In genomic region chr4:65420511-65420931, GRCm38 (mm10) we compare ENCODE assay signal across 9 mouse cellular contexts.
A peak's percentile ranks its signal among the peaks of the same experiment; 100 is the strongest.
DNase-seq lines count a peak whose midpoint lies in the region; ATAC-seq lines count a peak whose summit lies in the region.
"Had no signal": no experiment of that assay in that cellular context is flagged by ENCODE, and none has a peak within 500 bp of the region (broad histone marks: within the 10 kb centered on the region; RNA-seq: fewer than 3 reads in every experiment).

No protein-coding gene starts in this region.

- no peak overlapping the region for H3K4me3 ChIP-seq in neural tube, embryonic 15.5 days (replicated peaks)
- H3K4me3 ChIP-seq in embryonic facial prominence, embryonic 14.5 days (ENCODE audit: low read depth, low read length) = no peak overlapping the region
- no peak overlapping the region for H3K4me3 ChIP-seq in hindbrain, embryonic 15.5 days
- no peak overlapping the region for H3K4me3 ChIP-seq in liver, embryonic 16.5 days (ENCODE audit: low read depth, low read length)

- no peak; the same call in 1 of the 2 replicates for ATAC-seq in neural tube, embryonic 15.5 days (ENCODE audit: low FRiP score)
- ATAC-seq in embryonic facial prominence, embryonic 14.5 days (ENCODE audit: low read depth) = peak; percentile 86
- 0 out of 2 replicates have a peak, but pooled peaks have one; percentile 59 for ATAC-seq in hindbrain, embryonic 15.5 days (ENCODE audit: low FRiP score, low read depth)
- ATAC-seq in liver, embryonic 16.5 days (ENCODE audit: low read depth) = peak; percentile 68

- H3K27me3 ChIP-seq in neural tube, embryonic 15.5 days (replicated peaks) = no peaks in the 10 kb centered on the region
- H3K27me3 ChIP-seq in embryonic facial prominence, embryonic 14.5 days (replicated peaks; ENCODE audit: control insufficient read depth, insufficient read depth, low read length) = no peaks in the 10 kb centered on the region
- H3K27me3 ChIP-seq in hindbrain, embryonic 15.5 days = no peaks in the 10 kb centered on the region
- H3K27me3 ChIP-seq in liver, embryonic 16.5 days (ENCODE audit: control insufficient read depth, insufficient read depth, low read depth, low read length) = no peaks in the 10 kb centered on the region

- no peak overlapping the region for H3K4me2 ChIP-seq in neural tube, embryonic 15.5 days
- no peak overlapping the region for H3K4me2 ChIP-seq in embryonic facial prominence, embryonic 14.5 days (ENCODE audit: low read depth, low read length)
- no peak overlapping the region for H3K4me2 ChIP-seq in hindbrain, embryonic 15.5 days
- H3K4me2 ChIP-seq in liver, embryonic 16.5 days (ENCODE audit: low read depth, low read length) = no peak overlapping the region

- intact Hi-C loops in gastrocnemius, postnatal 36 days (cut with DNase I) = no loop called here

- no peak overlapping the region for H3K27ac ChIP-seq in neural tube, embryonic 15.5 days (replicated peaks)
- peak overlapping the region; percentile 53; the same call in 1 of the 2 replicates for H3K27ac ChIP-seq in embryonic facial prominence, embryonic 14.5 days (replicated peaks; ENCODE audit: low read depth, low read length)
- H3K27ac ChIP-seq in hindbrain, embryonic 15.5 days (replicated peaks) = 0 out of 2 replicates have a peak overlapping the region, but pooled peaks have one; percentile 30
- 0 out of 2 replicates have a peak overlapping the region, but pooled peaks have one; percentile 35 for H3K27ac ChIP-seq in liver, embryonic 16.5 days (ENCODE audit: low read length)
- H3K27ac ChIP-seq: liver, embryonic 14.5 days had no signal

- no peak overlapping the region for H3K9ac ChIP-seq in neural tube, embryonic 15.5 days (replicated peaks)
- no peak overlapping the region for H3K9ac ChIP-seq in embryonic facial prominence, embryonic 14.5 days (ENCODE audit: low read depth, low read length)
- no peak overlapping the region for H3K9ac ChIP-seq in hindbrain, embryonic 15.5 days
- H3K9ac ChIP-seq in liver, embryonic 16.5 days (ENCODE audit: low read depth, low read length) = no peak overlapping the region
- H3K9ac ChIP-seq: liver, embryonic 14.5 days had no signal

- WGBS in neural tube, embryonic 15.5 days = 6% methylated on average over 3 of the region's 3 CpGs
- 9% methylated on average over 3 of the region's 3 CpGs for WGBS in embryonic facial prominence, embryonic 14.5 days
- 4% methylated on average over 3 of the region's 3 CpGs for WGBS in hindbrain, embryonic 15.5 days
- 30% methylated on average over 3 of the region's 3 CpGs for WGBS in liver, embryonic 16.5 days (ENCODE audit: insufficient replicate concordance)

- peak; percentile 49 for DNase-seq in neural tube, embryonic 10.5 days (ENCODE audit: extremely low spot score, low spot score)
- peak; percentile 90 for DNase-seq in embryonic facial prominence, embryonic 14.5 days (ENCODE audit: low spot score)
- peak; percentile 5 for DNase-seq in retina, embryonic 14.5 days (ENCODE audit: low spot score)
- DNase-seq in gastrocnemius, postnatal 36 days = no peak
- no peak for DNase-seq in right cerebral cortex, postnatal 25 days

- no peaks in the 10 kb centered on the region for H3K36me3 ChIP-seq in neural tube, embryonic 15.5 days
- no peaks in the 10 kb centered on the region for H3K36me3 ChIP-seq in embryonic facial prominence, embryonic 14.5 days (ENCODE audit: control insufficient read depth, insufficient read depth, low read length)
- no peaks in the 10 kb centered on the region for H3K36me3 ChIP-seq in hindbrain, embryonic 15.5 days
- H3K36me3 ChIP-seq in liver, embryonic 16.5 days (ENCODE audit: control insufficient read depth, insufficient read depth) = no peaks in the 10 kb centered on the region

- H3K4me1 ChIP-seq in neural tube, embryonic 15.5 days = no peaks in the 10 kb centered on the region
- H3K4me1 ChIP-seq in embryonic facial prominence, embryonic 14.5 days (ENCODE audit: control insufficient read depth, insufficient read depth, low read length) = peaks cover 10% of the 10 kb centered on the region; the same call in 1 of the 2 replicates
- H3K4me1 ChIP-seq in hindbrain, embryonic 15.5 days (replicated peaks) = no peaks in the 10 kb centered on the region
- H3K4me1 ChIP-seq in liver, embryonic 16.5 days (ENCODE audit: control insufficient read depth, low read depth, low read length) = no peaks in the 10 kb centered on the region; the same call in 1 of the 2 replicates

- H3K9me3 ChIP-seq in neural tube, embryonic 15.5 days (replicated peaks) = no peaks in the 10 kb centered on the region
- no peaks in the 10 kb centered on the region for H3K9me3 ChIP-seq in embryonic facial prominence, embryonic 14.5 days (ENCODE audit: control insufficient read depth, low read length)
- H3K9me3 ChIP-seq in hindbrain, embryonic 15.5 days = no peaks in the 10 kb centered on the region
- H3K9me3 ChIP-seq in liver, embryonic 16.5 days (replicated peaks; ENCODE audit: control insufficient read depth, low read length) = no peaks in the 10 kb centered on the region

Comparison
In these comparisons a context has a peak if more than half of its experiments do, and no peak if none do; other contexts are left out.
1. DNase-seq: peak in neural tube, embryonic 10.5 days (single experiment), embryonic facial prominence, embryonic 14.5 days (single experiment) and retina, embryonic 14.5 days (single experiment); none in gastrocnemius, postnatal 36 days (0 of 2) and right cerebral cortex, postnatal 25 days (single experiment).